Mouse (Mus musculus): ENCODE results near the gene Wif1. TPM values are rescaled to one million over a fixed set of nuclear protein-coding genes. Genes with fewer than 3 reads are reported as not detected.
A peak's percentile ranks its signal among the peaks of the same experiment; 100 is the strongest.

The Wif1 gene
- polyA plus RNA-seq, 1 experiment from 2014 or later, result 14.4 TPM

DNA sequence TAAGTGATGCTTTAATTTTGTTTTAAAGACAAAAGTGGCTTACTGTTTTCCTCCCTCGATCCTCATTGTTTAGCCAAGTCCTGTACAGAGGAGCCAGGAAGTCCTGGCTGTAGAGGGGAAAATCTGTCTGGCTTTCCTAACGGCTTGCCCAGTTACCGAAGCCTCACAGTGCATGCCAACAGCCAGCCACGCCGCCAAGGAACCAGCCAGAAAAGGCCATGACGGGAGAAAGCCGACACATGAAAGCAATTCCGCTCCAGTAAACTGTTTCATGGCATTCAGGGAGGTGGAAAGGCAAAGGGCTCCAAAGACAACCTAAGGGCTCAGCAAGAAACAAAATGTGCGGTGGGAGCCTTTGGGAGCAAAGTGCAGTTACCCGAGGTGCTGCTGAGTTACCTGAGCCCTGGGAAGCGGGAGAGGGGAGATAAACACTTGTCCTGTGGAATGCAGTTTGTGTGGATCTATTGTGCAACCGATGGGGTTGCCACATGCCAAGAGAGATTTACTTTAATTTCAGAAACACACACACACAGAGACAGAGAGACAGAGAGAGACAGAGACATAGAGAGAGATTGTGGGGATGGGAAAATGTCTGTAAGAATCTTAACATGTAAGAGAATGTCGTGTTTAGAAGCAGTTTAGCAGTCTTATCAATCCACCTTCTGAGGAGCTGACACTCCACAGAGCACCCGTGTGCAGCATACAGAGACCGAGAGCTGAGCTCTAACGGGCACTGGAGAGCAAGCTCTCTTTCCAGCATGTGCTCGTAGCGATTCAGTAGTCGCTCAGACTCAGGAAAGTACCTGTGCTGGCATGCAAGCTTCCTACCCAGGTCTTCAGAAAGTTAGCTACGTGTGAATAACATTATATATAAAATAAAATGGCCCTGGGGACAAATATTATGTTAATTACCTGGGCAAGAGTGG lies 95.5 kb downstream of the Wif1 start:
- 66% methylated on average over 20 of the region's 20 CpGs for WGBS
- no peak overlapping the region for H3K9ac ChIP-seq (replicated peaks; ENCODE audit: low read length)
- H3K4me1 ChIP-seq (ENCODE audit: control insufficient read depth, insufficient read depth, low read length), result no peaks in the 10 kb centered on the region

More for the DNA sequence above, 95.5 kb downstream of the Wif1 start:
- Histone ChIP-seq H3K36me3 (ENCODE audit: control insufficient read depth, insufficient read depth, low read length) (no peaks in the 10 kb centered on the region), H3K4me3 (replicated peaks; ENCODE audit: low read depth, low read length) (no peak overlapping the region), H3K27ac (replicated peaks; ENCODE audit: low read depth, low read length) (no peak overlapping the region), H3K4me2 (ENCODE audit: low read length) (no peak overlapping the region), H3K9me3 (ENCODE audit: control insufficient read depth, low read length) (no peaks in the 10 kb centered on the region), H3K27me3 (ENCODE audit: control insufficient read depth, insufficient read depth, low read length) (no peaks in the 10 kb centered on the region)
- ATAC-seq (ENCODE audit: low FRiP score, low TSS enrichment) (no peak), DNase-seq (peak; percentile 42)

Other genes starting within 250 kb of the Wif1 start
- gene Msrb3, start 134.9 kb upstream of the Wif1 start, polyA plus RNA-seq (2014; fragmentation: Nextera tagmentation; extraction: Ambion mirVana), result 0.55 and 1.2 TPM in 2 replicates
- 6.4 and 6.6 TPM in 2 replicates for gene Lemd3, start 54.6 kb upstream of the Wif1 start, polyA plus RNA-seq (2014; fragmentation: Nextera tagmentation; extraction: Ambion mirVana)

Data from midbrain, embryonic 14.5 days (tissue).